Mouse (Mus musculus): ENCODE measurements around the gene Olfr355. TPM values are rescaled to one million over a fixed set of nuclear protein-coding genes. Genes with fewer than 3 reads are reported as not detected.

The Olfr355 gene
- total RNA-seq (2021), result not detected

GRCm38 (mm10) chr2:36928797-36929196 is at the start of gene Olfr355:
Gene Olfr355, minus strand, starts transcription at chr2:36928897.
- DNase-seq, result no peak

DNA sequence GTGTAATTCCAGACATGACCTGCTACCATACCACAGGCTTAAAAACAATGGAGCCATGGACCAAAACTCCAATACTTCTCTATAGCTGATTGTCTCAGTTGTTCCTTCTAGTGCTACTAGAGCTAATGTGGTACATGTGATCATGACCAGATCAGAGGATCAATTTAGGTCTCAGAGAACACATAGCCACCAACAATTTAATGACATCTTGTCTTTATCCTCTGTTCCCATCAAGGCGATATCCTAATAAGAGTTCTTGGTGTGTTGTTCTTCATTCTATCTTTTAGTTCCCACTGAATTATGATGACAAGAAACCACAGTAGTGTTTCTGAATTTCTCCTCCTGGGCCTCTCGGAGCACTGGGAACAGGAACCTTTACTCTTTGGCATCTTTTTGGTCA is 8.1 kb upstream of the Olfr355 start, which contains the start of gene Olfr356:
TSS of gene Olfr356 (plus strand) at position 301 of the 400 bp plus-strand sequence.
- DNase-seq, result no peak
- intact Hi-C loops (cut with DNase I), result no loop called here

More at GRCm38 (mm10) chr2:36928797-36929196, at the start of gene Olfr355:
- intact Hi-C loops (cut with DNase I), result no loop called here

- no peak for DNase-seq
- intact Hi-C loops (cut with DNase I), result no loop called here
Measured at GRCm38 (mm10) chr2:36905380-36905779, 23.3 kb downstream of the Olfr355 start, which contains the start of gene Olfr354. Gene Olfr354, plus strand, starts transcription at chr2:36905680.

DNA sequence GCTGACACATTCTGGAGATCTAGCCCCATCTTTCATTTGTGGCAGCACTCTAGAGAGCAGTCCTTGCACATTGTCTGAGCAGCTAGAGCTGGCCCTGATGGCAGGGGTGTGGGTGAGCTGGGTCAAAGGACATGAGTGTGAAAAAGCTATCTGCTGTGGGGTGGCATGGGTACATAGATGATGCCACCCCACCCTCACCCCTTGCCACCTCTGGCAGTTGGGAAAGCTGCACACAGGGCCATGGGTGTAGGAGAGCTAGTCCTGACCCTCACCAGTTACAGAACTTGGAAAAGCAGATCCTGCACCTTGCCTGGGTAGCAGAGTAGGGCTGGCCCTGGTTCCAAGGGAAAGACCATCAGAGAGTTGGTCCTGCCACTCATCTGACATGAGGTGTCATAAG is 31.6 kb downstream of the Olfr355 start:
- no peak for DNase-seq
- intact Hi-C loops (cut with DNase I), result no loop called here

GRCm38 (mm10) chr2:36892836-36893235 is 35.9 kb downstream of the Olfr355 start, which contains the start of gene Olfr353:
Gene Olfr353, minus strand, starts transcription at chr2:36892936.
- DNase-seq, result no peak
- intact Hi-C loops (cut with DNase I), result no loop called here

Other genes starting within 250 kb of the Olfr355 start
- gene Olfr346, start 243.1 kb downstream of the Olfr355 start, total RNA-seq (2021), result not detected
- not detected for gene Olfr347, start 197.0 kb downstream of the Olfr355 start, total RNA-seq (2021)
- gene Olfr348, start 144.6 kb downstream of the Olfr355 start, total RNA-seq (2021), result not detected
- gene Olfr50, start 138.4 kb downstream of the Olfr355 start, total RNA-seq (2021), result not detected
- gene Olfr3, start 111.9 kb downstream of the Olfr355 start, total RNA-seq (2021), result not detected
- gene Olfr350, start 82.6 kb downstream of the Olfr355 start, total RNA-seq (2021), result not detected
- gene Olfr351, start 66.2 kb downstream of the Olfr355 start, total RNA-seq (2021), result not detected
- not detected for gene Olfr352, start 60.4 kb downstream of the Olfr355 start, total RNA-seq (2021)
- not detected for gene Olfr353, start 36.0 kb downstream of the Olfr355 start, total RNA-seq (2021)
- gene Olfr354, start 23.2 kb downstream of the Olfr355 start, total RNA-seq (2021), result under 1 TPM in 1 of 2 experiments, not detected in 1; 0.04 TPM
- gene Olfr356, start 8.2 kb upstream of the Olfr355 start, total RNA-seq (2021), result not detected
- not detected for gene Olfr357, start 64.9 kb upstream of the Olfr355 start, total RNA-seq (2021)
- not detected for gene Olfr358, start 80.4 kb upstream of the Olfr355 start, total RNA-seq (2021)
- not detected for gene Olfr360, start 136.8 kb upstream of the Olfr355 start, total RNA-seq (2021)
- gene Olfr361, start 160.4 kb upstream of the Olfr355 start, total RNA-seq (2021), result not detected
- gene Olfr362, start 189.0 kb upstream of the Olfr355 start, total RNA-seq (2021), result not detected
- gene Olfr364-ps1, start 210.4 kb upstream of the Olfr355 start, total RNA-seq (2021), result not detected